Mouse (Mus musculus): ENCODE results near the gene Rita1. TPM values are rescaled to one million over a fixed set of nuclear protein-coding genes. Genes with fewer than 3 reads are reported as not detected.
A peak's percentile ranks its signal among the peaks of the same experiment; 100 is the strongest.

Rita1 gene
- polyA plus RNA-seq, 1 experiment from 2014 or later: 9.0 TPM

DNA sequence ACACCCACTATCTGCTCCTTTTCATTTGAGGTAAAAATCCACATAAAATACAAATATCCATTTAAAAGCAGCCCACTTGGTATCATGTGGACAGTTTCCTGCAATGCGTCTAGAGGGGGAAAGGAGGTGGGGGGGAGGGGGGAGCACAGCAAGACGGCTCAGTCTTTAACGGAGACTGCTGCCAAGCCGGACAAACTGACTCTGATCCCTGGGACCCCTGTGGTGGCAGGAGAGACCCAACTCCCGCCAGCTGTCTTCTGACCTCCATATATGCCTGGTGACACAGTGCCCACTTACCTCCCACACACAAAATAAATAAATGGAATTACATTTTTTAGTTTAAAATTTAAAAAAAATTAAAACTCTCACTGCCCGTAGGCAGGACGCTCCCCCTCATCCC lies 8.9 kb downstream of the Rita1 start:
- Histone ChIP-seq H3K4me1 (ENCODE audit: control insufficient read depth, insufficient read depth, low read length) (no peaks in the 10 kb centered on the region; the same call in 1 of the 2 replicates), H3K4me2 (replicated peaks; ENCODE audit: low read depth, low read length) (no peak overlapping the region), H3K27ac (ENCODE audit: low read length) (no peak overlapping the region), H3K27me3 (ENCODE audit: control insufficient read depth, insufficient read depth, low read length) (no peaks in the 10 kb centered on the region), H3K36me3 (ENCODE audit: control insufficient read depth, insufficient read depth, low read length) (no peaks in the 10 kb centered on the region), H3K9ac (replicated peaks; ENCODE audit: low read depth, low read length) (no peak overlapping the region), H3K9me3 (ENCODE audit: control insufficient read depth, low read depth, low read length) (no peaks in the 10 kb centered on the region), H3K4me3 (ENCODE audit: low read depth, low read length) (no peak overlapping the region)
- 72% methylated on average over 7 of the region's 7 CpGs for WGBS
- ATAC-seq (ENCODE audit: insufficient number of reproducible peaks, insufficient read depth, low FRiP score, low read depth): no peak

DNA sequence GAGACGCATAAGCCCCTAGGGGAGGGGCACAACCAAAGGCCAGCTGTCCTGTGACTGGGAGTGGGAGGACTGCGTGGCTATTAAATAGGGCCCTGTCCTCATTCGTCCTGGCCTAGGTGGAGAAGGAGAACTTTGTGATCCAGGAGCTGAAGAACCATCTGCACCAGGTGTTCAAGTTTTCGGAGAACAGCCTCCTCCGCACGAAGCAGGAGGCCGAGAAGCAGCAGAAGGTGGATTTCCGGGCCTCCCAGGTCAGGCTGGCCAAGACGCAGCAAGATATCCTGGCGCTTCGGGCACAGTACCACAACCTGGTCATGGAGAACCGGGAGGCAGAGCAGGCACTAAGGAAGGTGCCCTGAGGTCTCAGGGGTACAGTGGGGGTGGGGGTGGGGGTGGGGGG lies 10.2 kb downstream of the Rita1 start:
- 89% methylated on average over 12 of the region's 12 CpGs for WGBS
- Histone ChIP-seq H3K27me3 (ENCODE audit: control insufficient read depth, insufficient read depth, low read length) (no peaks in the 10 kb centered on the region), H3K9me3 (ENCODE audit: control insufficient read depth, low read depth, low read length) (no peaks in the 10 kb centered on the region), H3K36me3 (ENCODE audit: control insufficient read depth, insufficient read depth, low read length) (no peaks in the 10 kb centered on the region), H3K4me3 (ENCODE audit: low read depth, low read length) (no peak overlapping the region), H3K9ac (replicated peaks; ENCODE audit: low read depth, low read length) (no peak overlapping the region), H3K4me2 (replicated peaks; ENCODE audit: low read depth, low read length) (no peak overlapping the region), H3K4me1 (ENCODE audit: control insufficient read depth, insufficient read depth, low read length) (no peaks in the 10 kb centered on the region; the same call in 1 of the 2 replicates), H3K27ac (ENCODE audit: low read length) (no peak overlapping the region)
- no peak for ATAC-seq (ENCODE audit: insufficient number of reproducible peaks, insufficient read depth, low FRiP score, low read depth)

GRCm38 (mm10) chr5:120600946-120601668 lies 11.3 kb downstream of the Rita1 start:
- ATAC-seq (ENCODE audit: insufficient number of reproducible peaks, insufficient read depth, low FRiP score, low read depth): no peak
- H3K27ac ChIP-seq (ENCODE audit: low read length): no peak overlapping the region
- no peak overlapping the region for H3K4me3 ChIP-seq (ENCODE audit: low read depth, low read length)
- 57% methylated on average over 11 of the region's 11 CpGs for WGBS
- H3K36me3 ChIP-seq (ENCODE audit: control insufficient read depth, insufficient read depth, low read length): no peaks in the 10 kb centered on the region
- no peaks in the 10 kb centered on the region; the same call in 1 of the 2 replicates for H3K4me1 ChIP-seq (ENCODE audit: control insufficient read depth, insufficient read depth, low read length)
- H3K27me3 ChIP-seq (ENCODE audit: control insufficient read depth, insufficient read depth, low read length): no peaks in the 10 kb centered on the region
- H3K9me3 ChIP-seq (ENCODE audit: control insufficient read depth, low read depth, low read length): no peaks in the 10 kb centered on the region
- no peak overlapping the region for H3K9ac ChIP-seq (replicated peaks; ENCODE audit: low read depth, low read length)
- no peak overlapping the region for H3K4me2 ChIP-seq (replicated peaks; ENCODE audit: low read depth, low read length)

- no peaks in the 10 kb centered on the region for H3K9me3 ChIP-seq (ENCODE audit: control insufficient read depth, low read depth, low read length)
- H3K4me2 ChIP-seq (replicated peaks; ENCODE audit: low read depth, low read length): no peak overlapping the region
- no peak overlapping the region for H3K4me3 ChIP-seq (ENCODE audit: low read depth, low read length)
- H3K9ac ChIP-seq (replicated peaks; ENCODE audit: low read depth, low read length): no peak overlapping the region
- no peaks in the 10 kb centered on the region for H3K36me3 ChIP-seq (ENCODE audit: control insufficient read depth, insufficient read depth, low read length)
- no peak overlapping the region for H3K27ac ChIP-seq (ENCODE audit: low read length)
- no peak for ATAC-seq (ENCODE audit: insufficient number of reproducible peaks, insufficient read depth, low FRiP score, low read depth)
- H3K27me3 ChIP-seq (ENCODE audit: control insufficient read depth, insufficient read depth, low read length): no peaks in the 10 kb centered on the region
- no peaks in the 10 kb centered on the region for H3K4me1 ChIP-seq (ENCODE audit: control insufficient read depth, insufficient read depth, low read length)
- WGBS: 83% methylated on average over 6 of the region's 6 CpGs
Observed at GRCm38 (mm10) chr5:120599625-120600024, 12.8 kb downstream of the Rita1 start.

GRCm38 (mm10) chr5:120594485-120594884 lies 17.9 kb downstream of the Rita1 start:
- Histone ChIP-seq H3K27me3 (ENCODE audit: control insufficient read depth, insufficient read depth, low read length) (no peaks in the 10 kb centered on the region), H3K4me2 (replicated peaks; ENCODE audit: low read depth, low read length) (no peak overlapping the region), H3K4me3 (ENCODE audit: low read depth, low read length) (no peak overlapping the region), H3K36me3 (ENCODE audit: control insufficient read depth, insufficient read depth, low read length) (no peaks in the 10 kb centered on the region), H3K9ac (replicated peaks; ENCODE audit: low read depth, low read length) (no peak overlapping the region), H3K27ac (ENCODE audit: low read length) (no peak overlapping the region), H3K9me3 (ENCODE audit: control insufficient read depth, low read depth, low read length) (no peaks in the 10 kb centered on the region), H3K4me1 (ENCODE audit: control insufficient read depth, insufficient read depth, low read length) (no peaks in the 10 kb centered on the region)
- 86% methylated on average over 6 of the region's 6 CpGs for WGBS
- no peak for ATAC-seq (ENCODE audit: insufficient number of reproducible peaks, insufficient read depth, low FRiP score, low read depth)

- Histone ChIP-seq H3K36me3 (ENCODE audit: control insufficient read depth, insufficient read depth, low read length) (no peaks in the 10 kb centered on the region), H3K4me2 (replicated peaks; ENCODE audit: low read depth, low read length) (no peak overlapping the region), H3K4me3 (ENCODE audit: low read depth, low read length) (no peak overlapping the region), H3K27ac (ENCODE audit: low read length) (no peak overlapping the region), H3K4me1 (ENCODE audit: control insufficient read depth, insufficient read depth, low read length) (peaks cover 9% of the 10 kb centered on the region; the same call in 1 of the 2 replicates), H3K27me3 (ENCODE audit: control insufficient read depth, insufficient read depth, low read length) (no peaks in the 10 kb centered on the region), H3K9ac (replicated peaks; ENCODE audit: low read depth, low read length) (no peak overlapping the region), H3K9me3 (ENCODE audit: control insufficient read depth, low read depth, low read length) (no peaks in the 10 kb centered on the region)
- 67% methylated on average over 7 of the region's 7 CpGs for WGBS
- no peak for ATAC-seq (ENCODE audit: insufficient number of reproducible peaks, insufficient read depth, low FRiP score, low read depth)
Observed at GRCm38 (mm10) chr5:120592141-120592540, 20.2 kb downstream of the Rita1 start.

- Histone ChIP-seq H3K4me2 (replicated peaks; ENCODE audit: low read depth, low read length) (no peak overlapping the region), H3K27ac (ENCODE audit: low read length) (no peak overlapping the region), H3K27me3 (ENCODE audit: control insufficient read depth, insufficient read depth, low read length) (no peaks in the 10 kb centered on the region), H3K9ac (replicated peaks; ENCODE audit: low read depth, low read length) (no peak overlapping the region), H3K4me1 (ENCODE audit: control insufficient read depth, insufficient read depth, low read length) (peaks cover 18% of the 10 kb centered on the region), H3K36me3 (ENCODE audit: control insufficient read depth, insufficient read depth, low read length) (no peaks in the 10 kb centered on the region), H3K9me3 (ENCODE audit: control insufficient read depth, low read depth, low read length) (no peaks in the 10 kb centered on the region), H3K4me3 (ENCODE audit: low read depth, low read length) (no peak overlapping the region)
- 73% methylated on average over 16 of the region's 16 CpGs for WGBS
- no peak for ATAC-seq (ENCODE audit: insufficient number of reproducible peaks, insufficient read depth, low FRiP score, low read depth)
Observed at GRCm38 (mm10) chr5:120590356-120591010, 21.9 kb downstream of the Rita1 start.

- Histone ChIP-seq H3K4me3 (ENCODE audit: low read depth, low read length) (peak within 1 kb of the TSS; percentile 60), H3K27me3 (ENCODE audit: control insufficient read depth, insufficient read depth, low read length) (no peaks in the 10 kb centered on the region), H3K36me3 (ENCODE audit: control insufficient read depth, insufficient read depth, low read length) (no peaks in the 10 kb centered on the region), H3K4me2 (replicated peaks; ENCODE audit: low read depth, low read length) (peak within 1 kb of the TSS; percentile 91), H3K27ac (ENCODE audit: low read length) (peak within 1 kb of the TSS; percentile 55; the same call in 1 of the 2 replicates), H3K4me1 (ENCODE audit: control insufficient read depth, insufficient read depth, low read length) (peaks cover 18% of the 10 kb centered on the region), H3K9me3 (ENCODE audit: control insufficient read depth, low read depth, low read length) (no peaks in the 10 kb centered on the region), H3K9ac (replicated peaks; ENCODE audit: low read depth, low read length) (peak within 1 kb of the TSS; percentile 47)
- WGBS: under 1% methylated on average over 35 of the region's 35 CpGs
- peak; percentile 98 for ATAC-seq (ENCODE audit: insufficient number of reproducible peaks, insufficient read depth, low FRiP score, low read depth)
Observed at GRCm38 (mm10) chr5:120588569-120589094, 23.8 kb downstream of the Rita1 start, which contains the start of the genes Tpcn1 and Iqcd. Tpcn1 (minus strand) TSS chr5:120588673. Iqcd (plus strand) TSS chr5:120589016.
